14 mouse cellular contexts compared by ENCODE assay signal in genomic region chr8:108811694-108812093, GRCm38 (mm10).
DNase-seq lines count a peak whose midpoint lies in the region; ATAC-seq lines count a peak whose summit lies in the region.
"Had no signal": no experiment of that assay in that cellular context is flagged by ENCODE, and none has a peak within 500 bp of the region (broad histone marks: within the 10 kb centered on the region; RNA-seq: fewer than 3 reads in every experiment).

No protein-coding gene starts in this region.

- peaks cover 14% of the 10 kb centered on the region for H3K4me1 ChIP-seq in forebrain, embryonic 16.5 days (replicated peaks; ENCODE audit: control insufficient read depth, insufficient read depth, low read length)
- H3K4me1 ChIP-seq in forebrain, embryonic 10.5 days, result peaks cover 20% of the 10 kb centered on the region
- 0 out of 2 replicates have a peak, but pooled peaks cover 6% of the 10 kb centered on the region for H3K4me1 ChIP-seq in embryonic facial prominence, embryonic 14.5 days (ENCODE audit: control insufficient read depth, insufficient read depth, low read length)
- H3K4me1 ChIP-seq in neural tube, embryonic 15.5 days, result peaks cover 29% of the 10 kb centered on the region
- H3K4me1 ChIP-seq: liver, embryonic 15.5 days had no signal

- H3K27me3 ChIP-seq in forebrain, embryonic 16.5 days (replicated peaks; ENCODE audit: control insufficient read depth, insufficient read depth, low read length), result no peaks in the 10 kb centered on the region
- no peaks in the 10 kb centered on the region for H3K27me3 ChIP-seq in forebrain, embryonic 10.5 days (ENCODE audit: poor library complexity, severe bottlenecking)
- no peaks in the 10 kb centered on the region for H3K27me3 ChIP-seq in embryonic facial prominence, embryonic 14.5 days (replicated peaks; ENCODE audit: control insufficient read depth, insufficient read depth, low read length)
- H3K27me3 ChIP-seq in neural tube, embryonic 15.5 days (replicated peaks), result no peaks in the 10 kb centered on the region
- H3K27me3 ChIP-seq: liver, embryonic 15.5 days had no signal

- ATAC-seq in forebrain, embryonic 16.5 days, result 0 out of 2 replicates have a peak, but pooled peaks have one; percentile 26
- ATAC-seq in embryonic facial prominence, embryonic 14.5 days (ENCODE audit: low read depth), result 0 out of 2 replicates have a peak, but pooled peaks have one; percentile 31
- no peak for ATAC-seq in neural tube, embryonic 15.5 days (ENCODE audit: low FRiP score)
- no peak for ATAC-seq in megakaryocyte, adult 5-6 weeks (ENCODE audit: poor library complexity, severe bottlenecking)

- no peaks in the 10 kb centered on the region for H3K9me3 ChIP-seq in forebrain, embryonic 16.5 days (ENCODE audit: control insufficient read depth, low read length)
- H3K9me3 ChIP-seq in forebrain, embryonic 10.5 days, result no peaks in the 10 kb centered on the region
- H3K9me3 ChIP-seq in embryonic facial prominence, embryonic 14.5 days (ENCODE audit: control insufficient read depth, low read length), result no peaks in the 10 kb centered on the region
- H3K9me3 ChIP-seq in neural tube, embryonic 15.5 days (replicated peaks), result no peaks in the 10 kb centered on the region
- H3K9me3 ChIP-seq: liver, embryonic 15.5 days had no signal

- intact Hi-C loops in left cerebral cortex, postnatal 4 days (cut with DNase I), result no loop called here

- no peak for DNase-seq in forebrain, embryonic 10.5 days (ENCODE audit: extremely low spot score, low spot score)
- peak; percentile 62 for DNase-seq in left cerebral cortex, postnatal 4 days
- DNase-seq in left cerebral cortex, adult 8-10 months (ENCODE audit: low spot score in 2 of 2), result no peak
- DNase-seq in embryonic facial prominence, embryonic 14.5 days (ENCODE audit: low spot score), result peak; percentile 75
- no peak for DNase-seq in adrenal gland, postnatal 4 days (ENCODE audit: low spot score in 2 of 2)
- DNase-seq: adrenal gland, postnatal 14 days; cerebellum, adult 18-20 months; heart, postnatal 36 days; layer of hippocampus, postnatal 36 days; retina, postnatal 1 day had no signal

- H3K9ac ChIP-seq in forebrain, embryonic 16.5 days (replicated peaks; ENCODE audit: low read depth, low read length), result no peak overlapping the region
- H3K9ac ChIP-seq in embryonic facial prominence, embryonic 14.5 days (ENCODE audit: low read depth, low read length), result no peak overlapping the region
- no peak overlapping the region for H3K9ac ChIP-seq in neural tube, embryonic 15.5 days (replicated peaks)
- H3K9ac ChIP-seq: liver, embryonic 15.5 days had no signal

- H3K27ac ChIP-seq in forebrain, embryonic 16.5 days (ENCODE audit: low read length), result no peak overlapping the region
- H3K27ac ChIP-seq in forebrain, embryonic 10.5 days, result no peak overlapping the region
- H3K27ac ChIP-seq in embryonic facial prominence, embryonic 14.5 days (replicated peaks; ENCODE audit: low read depth, low read length), result peak overlapping the region; percentile 24; the same call in 1 of the 2 replicates
- 0 out of 2 replicates have a peak overlapping the region, but pooled peaks have one; percentile 15 for H3K27ac ChIP-seq in neural tube, embryonic 15.5 days (replicated peaks)
- H3K27ac ChIP-seq: liver, embryonic 15.5 days had no signal

- WGBS in forebrain, embryonic 16.5 days, result 70% methylated on average over 10 of the region's 10 CpGs
- 91% methylated on average over 10 of the region's 10 CpGs for WGBS in forebrain, embryonic 10.5 days
- WGBS in embryonic facial prominence, embryonic 14.5 days, result 40% methylated on average over 10 of the region's 10 CpGs
- 39% methylated on average over 10 of the region's 10 CpGs for WGBS in neural tube, embryonic 15.5 days

- H3K4me3 ChIP-seq in forebrain, embryonic 16.5 days (replicated peaks; ENCODE audit: low read length), result no peak overlapping the region
- no peak overlapping the region for H3K4me3 ChIP-seq in forebrain, embryonic 10.5 days
- H3K4me3 ChIP-seq in embryonic facial prominence, embryonic 14.5 days (ENCODE audit: low read depth, low read length), result no peak overlapping the region
- H3K4me3 ChIP-seq in neural tube, embryonic 15.5 days (replicated peaks), result no peak overlapping the region
- H3K4me3 ChIP-seq: liver, embryonic 15.5 days had no signal

- no peaks in the 10 kb centered on the region for H3K36me3 ChIP-seq in forebrain, embryonic 16.5 days (ENCODE audit: control insufficient read depth, insufficient read depth)
- peaks cover 71% of the 10 kb centered on the region for H3K36me3 ChIP-seq in forebrain, embryonic 10.5 days (replicated peaks)
- peaks cover 8% of the 10 kb centered on the region; the same call in 1 of the 2 replicates for H3K36me3 ChIP-seq in embryonic facial prominence, embryonic 14.5 days (ENCODE audit: control insufficient read depth, insufficient read depth, low read length)
- H3K36me3 ChIP-seq in neural tube, embryonic 15.5 days, result no peaks in the 10 kb centered on the region
- H3K36me3 ChIP-seq: liver, embryonic 15.5 days had no signal

- no peak overlapping the region for H3K4me2 ChIP-seq in forebrain, embryonic 16.5 days (ENCODE audit: low read length)
- no peak overlapping the region for H3K4me2 ChIP-seq in embryonic facial prominence, embryonic 14.5 days (ENCODE audit: low read depth, low read length)
- 0 out of 2 replicates have a peak overlapping the region, but pooled peaks have one; percentile 2 for H3K4me2 ChIP-seq in neural tube, embryonic 15.5 days
- H3K4me2 ChIP-seq: liver, embryonic 15.5 days had no signal

Comparison
In these comparisons a context has a peak if more than half of its experiments do, and no peak if none do; other contexts are left out.
1. DNase-seq: peak in left cerebral cortex, postnatal 4 days (single experiment) and embryonic facial prominence, embryonic 14.5 days (single experiment); none in forebrain, embryonic 10.5 days (single experiment), left cerebral cortex, adult 8-10 months (0 of 2) and adrenal gland, postnatal 4 days (0 of 2).
2. ATAC-seq: peak in forebrain, embryonic 16.5 days (single experiment) and embryonic facial prominence, embryonic 14.5 days (single experiment); none in neural tube, embryonic 15.5 days (single experiment) and megakaryocyte, adult 5-6 weeks (single experiment).
3. H3K27ac ChIP-seq: peak in embryonic facial prominence, embryonic 14.5 days (single experiment) and neural tube, embryonic 15.5 days (single experiment); none in forebrain, embryonic 16.5 days (single experiment) and forebrain, embryonic 10.5 days (single experiment).